Mouse (Mus musculus): ENCODE measurements around the gene Usp45. TPM values are rescaled to one million over a fixed set of nuclear protein-coding genes. Genes with fewer than 3 reads are reported as not detected.

The Usp45 gene
- polyA plus RNA-seq, 1 experiment: 3.8 TPM

- H3ac ChIP-seq (ENCODE audit: control insufficient read depth, insufficient read length): no peak overlapping the region
- H3K79me2 ChIP-seq (ENCODE audit: control insufficient read depth, insufficient read depth): no peaks in the 10 kb centered on the region
- H3K4me2 ChIP-seq (ENCODE audit: low read depth): no peak overlapping the region
- no peak for TF ChIP-seq REST (IDR thresholded peaks at IDR 0.05; ENCODE audit: insufficient read depth, insufficient read length)
- TF ChIP-seq E2F4 (IDR thresholded peaks at IDR 0.05; ENCODE audit: insufficient read depth): no peak
- no peak for TF ChIP-seq TCF12 (IDR thresholded peaks at IDR 0.05; ENCODE audit: insufficient read depth, poor library complexity, severe bottlenecking)
- no peak for TF ChIP-seq CEBPB (IDR thresholded peaks at IDR 0.05; ENCODE audit: insufficient read depth, poor library complexity, severe bottlenecking)
- no peak for TF ChIP-seq POLR2AphosphoS2 (IDR thresholded peaks at IDR 0.05; ENCODE audit: insufficient read length, low read depth)
- TF ChIP-seq MYOG (IDR thresholded peaks at IDR 0.05; ENCODE audit: control insufficient read depth in 1 of 3, insufficient read depth in 1 of 3, insufficient read length in 2 of 3, low read depth in 2 of 3): no peak
- no peak for TF ChIP-seq MYOD1 (IDR thresholded peaks at IDR 0.05; ENCODE audit: control insufficient read depth in 1 of 3, insufficient read length in 2 of 3, low read depth in 2 of 3)
- TF ChIP-seq SRF (IDR thresholded peaks at IDR 0.05; ENCODE audit: control insufficient read depth, insufficient read length, low read depth): no peak
- TF ChIP-seq TCF3 (IDR thresholded peaks at IDR 0.05; ENCODE audit: insufficient read length, low read depth): no peak
- no peak for TF ChIP-seq POLR2A (IDR thresholded peaks at IDR 0.05; ENCODE audit: insufficient read length, low read depth)
- no peak for TF ChIP-seq USF1 (IDR thresholded peaks at IDR 0.05; ENCODE audit: low read depth)
- no peak for TF ChIP-seq MAX (IDR thresholded peaks at IDR 0.05; ENCODE audit: low read depth)
- H3K27me3 ChIP-seq (ENCODE audit: control insufficient read depth, insufficient read depth, insufficient read length): no peaks in the 10 kb centered on the region
- peaks cover 24% of the 10 kb centered on the region for H3K36me3 ChIP-seq (ENCODE audit: control insufficient read depth, insufficient read depth)
- H3K4me3 ChIP-seq: no peak overlapping the region
Measured at GRCm38 (mm10) chr4:21812635-21813034, 45.7 kb downstream of the Usp45 start.

GRCm38 (mm10) chr4:21814029-21814428 is 47.1 kb downstream of the Usp45 start:
- Histone ChIP-seq H3K27me3 (ENCODE audit: control insufficient read depth, insufficient read depth, insufficient read length) (no peaks in the 10 kb centered on the region), H3K79me2 (ENCODE audit: control insufficient read depth, insufficient read depth) (no peaks in the 10 kb centered on the region), H3K36me3 (ENCODE audit: control insufficient read depth, insufficient read depth) (peaks cover 25% of the 10 kb centered on the region), H3ac (ENCODE audit: control insufficient read depth, insufficient read length) (no peak overlapping the region), H3K4me3 (no peak overlapping the region), H3K4me2 (ENCODE audit: low read depth) (no peak overlapping the region)
- TF ChIP-seq POLR2A (IDR thresholded peaks at IDR 0.05; ENCODE audit: insufficient read length, low read depth): no peak
- no peak for TF ChIP-seq USF1 (IDR thresholded peaks at IDR 0.05; ENCODE audit: low read depth)
- no peak for TF ChIP-seq TCF3 (IDR thresholded peaks at IDR 0.05; ENCODE audit: insufficient read length, low read depth)
- TF ChIP-seq MAX (IDR thresholded peaks at IDR 0.05; ENCODE audit: low read depth): no peak
- TF ChIP-seq POLR2AphosphoS2 (IDR thresholded peaks at IDR 0.05; ENCODE audit: insufficient read length, low read depth): no peak
- no peak for TF ChIP-seq REST (IDR thresholded peaks at IDR 0.05; ENCODE audit: insufficient read depth, insufficient read length)
- no peak for TF ChIP-seq SRF (IDR thresholded peaks at IDR 0.05; ENCODE audit: control insufficient read depth, insufficient read length, low read depth)
- TF ChIP-seq TCF12 (IDR thresholded peaks at IDR 0.05; ENCODE audit: insufficient read depth, poor library complexity, severe bottlenecking): no peak
- TF ChIP-seq MYOG (IDR thresholded peaks at IDR 0.05; ENCODE audit: control insufficient read depth in 1 of 3, insufficient read depth in 1 of 3, insufficient read length in 2 of 3, low read depth in 2 of 3): no peak
- no peak for TF ChIP-seq CEBPB (IDR thresholded peaks at IDR 0.05; ENCODE audit: insufficient read depth, poor library complexity, severe bottlenecking)
- no peak for TF ChIP-seq MYOD1 (IDR thresholded peaks at IDR 0.05; ENCODE audit: control insufficient read depth in 1 of 3, insufficient read length in 2 of 3, low read depth in 2 of 3)
- no peak for TF ChIP-seq E2F4 (IDR thresholded peaks at IDR 0.05; ENCODE audit: insufficient read depth)

GRCm38 (mm10) chr4:21826616-21827015 is 59.7 kb downstream of the Usp45 start:
- H3K4me3 ChIP-seq: no peak overlapping the region
- H3ac ChIP-seq (ENCODE audit: control insufficient read depth, insufficient read length): no peak overlapping the region
- no peaks in the 10 kb centered on the region for H3K79me2 ChIP-seq (ENCODE audit: control insufficient read depth, insufficient read depth)
- H3K4me2 ChIP-seq (ENCODE audit: low read depth): no peak overlapping the region
- no peaks in the 10 kb centered on the region for H3K27me3 ChIP-seq (ENCODE audit: control insufficient read depth, insufficient read depth, insufficient read length)
- no peak for TF ChIP-seq E2F4 (IDR thresholded peaks at IDR 0.05; ENCODE audit: insufficient read depth)
- TF ChIP-seq POLR2A (IDR thresholded peaks at IDR 0.05; ENCODE audit: insufficient read length, low read depth): no peak
- TF ChIP-seq MAX (IDR thresholded peaks at IDR 0.05; ENCODE audit: low read depth): no peak
- no peak for TF ChIP-seq CEBPB (IDR thresholded peaks at IDR 0.05; ENCODE audit: insufficient read depth, poor library complexity, severe bottlenecking)
- no peak for TF ChIP-seq MYOG (IDR thresholded peaks at IDR 0.05; ENCODE audit: control insufficient read depth in 1 of 3, insufficient read depth in 1 of 3, insufficient read length in 2 of 3, low read depth in 2 of 3)
- TF ChIP-seq TCF3 (IDR thresholded peaks at IDR 0.05; ENCODE audit: insufficient read length, low read depth): no peak
- TF ChIP-seq TCF12 (IDR thresholded peaks at IDR 0.05; ENCODE audit: insufficient read depth, poor library complexity, severe bottlenecking): no peak
- TF ChIP-seq REST (IDR thresholded peaks at IDR 0.05; ENCODE audit: insufficient read depth, insufficient read length): no peak
- H3K36me3 ChIP-seq (ENCODE audit: control insufficient read depth, insufficient read depth): peaks cover 9% of the 10 kb centered on the region

- H3ac ChIP-seq (ENCODE audit: control insufficient read depth, insufficient read length): no peak overlapping the region
- no peaks in the 10 kb centered on the region for H3K79me2 ChIP-seq (ENCODE audit: control insufficient read depth, insufficient read depth)
- no peaks in the 10 kb centered on the region for H3K27me3 ChIP-seq (ENCODE audit: control insufficient read depth, insufficient read depth, insufficient read length)
- H3K4me2 ChIP-seq (ENCODE audit: low read depth): no peak overlapping the region
- TF ChIP-seq MYOD1 (IDR thresholded peaks at IDR 0.05; ENCODE audit: control insufficient read depth in 1 of 3, insufficient read length in 2 of 3, low read depth in 2 of 3) (no peak), POLR2AphosphoS2 (IDR thresholded peaks at IDR 0.05; ENCODE audit: insufficient read length, low read depth) (no peak), MAX (IDR thresholded peaks at IDR 0.05; ENCODE audit: low read depth) (no peak), CEBPB (IDR thresholded peaks at IDR 0.05; ENCODE audit: insufficient read depth, poor library complexity, severe bottlenecking) (no peak), E2F4 (IDR thresholded peaks at IDR 0.05; ENCODE audit: insufficient read depth) (no peak), TCF3 (IDR thresholded peaks at IDR 0.05; ENCODE audit: insufficient read length, low read depth) (no peak), REST (IDR thresholded peaks at IDR 0.05; ENCODE audit: insufficient read depth, insufficient read length) (no peak), SRF (IDR thresholded peaks at IDR 0.05; ENCODE audit: control insufficient read depth, insufficient read length, low read depth) (no peak), POLR2A (IDR thresholded peaks at IDR 0.05; ENCODE audit: insufficient read length, low read depth) (no peak), MYOG (IDR thresholded peaks at IDR 0.05; ENCODE audit: control insufficient read depth in 1 of 3, insufficient read depth in 1 of 3, insufficient read length in 2 of 3, low read depth in 2 of 3) (no peak), TCF12 (IDR thresholded peaks at IDR 0.05; ENCODE audit: insufficient read depth, poor library complexity, severe bottlenecking) (no peak), USF1 (IDR thresholded peaks at IDR 0.05; ENCODE audit: low read depth) (no peak)
- H3K4me3 ChIP-seq: no peak overlapping the region
- H3K36me3 ChIP-seq (ENCODE audit: control insufficient read depth, insufficient read depth): peaks cover 11% of the 10 kb centered on the region
Measured at GRCm38 (mm10) chr4:21832844-21833243, 65.9 kb downstream of the Usp45 start.
